Mouse (Mus musculus) embryo, embryonic 11 days (tissue): ENCODE measurements around the gene Nup35.

ENCODE experiments used
- DNase-seq: peaks from one replicate; pipeline ENCODE4 v3.0.0-alpha.2; 2015

Gene Nup35

DNA sequence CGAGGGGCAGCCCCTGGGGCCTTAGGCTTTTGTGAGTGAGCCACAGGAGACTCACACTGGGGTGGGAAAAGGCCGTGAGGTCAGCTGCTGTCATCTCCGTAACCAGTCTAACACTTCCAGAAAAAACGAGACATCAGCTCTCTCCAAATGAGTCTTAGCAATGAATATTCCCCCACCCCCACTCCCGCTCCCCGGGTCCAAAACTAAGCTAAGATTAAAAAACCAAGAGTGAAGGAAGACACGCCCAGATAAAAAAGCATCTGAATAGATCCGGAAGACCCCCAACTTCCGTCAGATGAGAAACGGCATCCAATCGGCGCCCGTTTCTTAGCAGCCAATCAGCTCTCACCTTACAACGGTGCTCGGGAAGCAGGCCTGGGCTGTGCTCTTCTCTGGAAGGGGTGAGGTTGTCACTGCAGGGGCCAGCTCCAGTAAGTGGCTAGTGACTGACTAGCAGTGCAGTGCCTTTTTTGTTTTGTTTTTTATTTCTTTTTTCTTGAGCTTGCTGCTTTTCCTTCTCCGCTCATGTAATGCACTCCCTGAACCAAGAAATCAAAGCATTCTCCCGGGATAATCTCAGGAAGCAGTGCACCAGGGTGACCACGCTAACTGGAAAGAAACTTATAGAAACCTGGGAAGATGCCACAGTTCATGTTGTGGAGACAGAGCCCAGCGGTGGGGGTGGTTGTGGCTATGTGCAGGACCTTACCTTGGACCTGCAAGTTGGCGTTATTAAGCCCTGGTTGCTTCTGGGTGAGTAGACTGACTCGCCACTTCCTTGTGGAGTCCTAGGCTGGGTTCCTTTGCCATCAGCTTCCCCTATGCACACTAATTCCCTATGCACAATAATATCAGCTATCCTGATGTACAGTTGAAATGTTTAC is at the start of gene Nup35, which contains the start of gene Dusp19:
TSS of gene Nup35 (plus strand) at position 383 of the 884 bp plus-strand sequence.
TSS of gene Dusp19 (plus strand) at position 192 of the 884 bp plus-strand sequence.
- DNase-seq = peak; percentile 94

DNA sequence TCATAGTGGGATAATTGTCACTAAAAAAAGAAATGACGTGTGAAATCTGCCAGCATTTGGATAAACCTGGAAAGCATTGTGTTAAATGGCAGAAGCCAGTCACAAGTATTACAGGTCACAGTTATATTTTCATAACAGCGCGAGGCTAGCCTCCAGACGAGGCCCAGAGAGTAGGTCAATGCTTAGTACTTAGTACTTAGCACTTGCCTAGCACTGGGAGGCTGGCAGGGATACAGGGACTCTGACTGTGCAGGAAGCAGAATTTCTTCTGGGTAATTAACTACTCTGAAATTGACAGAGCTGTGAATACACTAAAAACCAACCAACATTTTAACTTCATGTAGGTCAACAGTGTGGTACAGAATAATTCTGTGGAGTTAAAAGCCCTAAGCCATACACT is 49.6 kb upstream of the Nup35 start:
- DNase-seq = no peak

DNA sequence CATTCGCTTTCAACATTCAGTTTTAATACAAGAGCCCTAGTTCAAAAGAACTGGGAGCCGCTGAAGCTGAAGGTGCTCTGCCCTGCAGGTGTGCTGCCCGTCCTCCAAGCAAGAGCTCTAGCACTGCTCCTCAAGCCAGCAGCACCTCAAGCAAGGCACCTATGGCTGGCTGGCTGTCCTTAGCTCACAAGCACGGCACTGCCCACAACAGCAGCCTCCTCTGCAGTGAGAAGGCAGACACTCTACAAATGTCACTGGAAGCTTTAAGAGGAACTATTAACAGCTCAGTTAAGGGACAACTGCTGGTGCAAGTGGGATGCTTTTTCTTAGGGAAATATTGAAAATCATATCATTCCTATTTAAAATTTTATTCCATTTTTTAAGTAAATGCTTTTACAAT is 46.4 kb upstream of the Nup35 start:
- no peak for DNase-seq

DNA sequence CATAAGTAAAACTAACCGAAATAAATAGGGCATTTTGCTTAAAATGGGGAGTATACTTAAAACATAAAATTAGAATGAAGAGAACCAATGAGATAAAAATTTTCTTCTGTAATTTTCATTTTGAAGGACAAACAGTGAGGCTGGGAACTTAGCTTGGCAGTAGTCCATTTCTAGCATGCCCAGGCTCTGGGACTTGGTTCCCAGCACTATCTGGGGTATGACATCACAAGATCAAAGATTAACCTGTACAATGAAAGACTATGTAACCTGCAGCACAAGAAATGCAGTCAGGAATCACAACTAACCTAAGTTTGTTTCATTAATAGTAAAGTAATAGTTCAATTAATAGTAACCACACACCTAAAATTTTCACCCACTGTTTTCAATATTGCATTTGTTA is 39.8 kb upstream of the Nup35 start:
- DNase-seq = no peak

- no peak for DNase-seq
Measured at GRCm38 (mm10) chr2:80579253-80579891, 37.7 kb upstream of the Nup35 start.

DNA sequence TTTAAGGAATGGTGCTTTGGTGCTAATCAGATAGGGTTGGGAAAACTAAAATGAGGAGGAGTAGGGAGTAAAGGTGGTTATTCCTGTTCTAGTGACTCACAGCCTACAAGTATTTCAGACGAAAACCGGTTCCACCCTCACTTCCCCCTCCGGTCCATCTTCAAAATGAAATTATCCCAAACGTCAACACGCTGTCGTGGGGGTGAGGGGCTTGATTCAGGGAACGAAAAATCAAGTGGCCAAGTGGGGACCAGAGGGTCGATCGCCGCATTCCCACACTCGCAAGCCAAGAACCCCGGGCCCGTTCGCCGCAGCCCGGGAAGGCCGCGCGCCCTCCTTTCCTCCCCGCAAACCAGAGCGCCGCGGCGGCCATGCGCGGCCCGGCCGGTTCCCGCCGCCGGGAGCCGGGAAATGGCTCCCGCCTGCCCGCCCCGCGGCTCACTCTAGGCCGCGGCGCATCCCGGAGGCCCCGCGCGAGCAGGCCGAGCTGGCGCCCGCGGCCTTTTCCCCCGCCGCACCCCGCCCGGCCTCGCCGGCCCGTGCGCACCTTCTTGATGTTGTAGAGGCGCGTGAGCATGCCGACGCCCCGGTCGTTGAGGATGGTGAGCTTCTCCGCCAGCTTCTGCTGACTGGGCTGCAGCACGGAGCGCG is 36.6 kb upstream of the Nup35 start:
- peak; percentile 67 for DNase-seq

DNA sequence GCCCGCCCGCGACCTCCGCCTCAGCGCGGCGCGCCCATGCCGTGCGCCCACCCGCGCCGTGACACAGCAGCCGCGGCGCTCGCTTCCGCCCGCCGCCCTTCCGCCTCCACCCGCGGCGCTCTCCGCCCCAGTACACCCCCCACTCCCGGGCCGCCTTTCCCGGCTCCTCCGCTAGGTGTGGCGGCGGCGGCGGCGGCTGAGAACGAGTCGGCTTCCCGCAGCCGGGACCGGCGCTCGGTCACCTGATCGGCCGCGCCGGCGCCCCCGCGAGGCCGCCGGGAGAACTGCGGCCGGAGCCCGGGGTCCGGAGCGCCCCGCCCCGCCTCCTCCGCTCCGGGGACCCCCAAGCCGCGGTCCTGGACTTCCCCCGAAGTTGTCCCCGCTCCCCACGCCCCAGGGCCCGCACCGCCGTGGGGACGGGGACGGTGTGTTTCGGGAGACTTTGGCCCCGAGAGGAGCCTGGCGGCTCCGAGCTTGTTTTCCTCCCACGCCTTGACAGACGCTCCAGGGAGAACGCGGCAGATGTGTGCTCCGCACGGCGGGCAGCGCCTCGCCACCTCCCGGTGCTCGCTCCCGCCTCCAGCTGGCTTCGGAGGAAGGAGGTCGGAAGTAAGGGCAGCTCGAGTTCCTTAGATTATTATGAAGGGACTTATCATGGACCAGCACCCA is 35.9 kb upstream of the Nup35 start, which contains the start of gene Nckap1:
TSS of gene Nckap1 (minus strand) at position 338 of the 669 bp plus-strand sequence.
- DNase-seq = peak; percentile 91

- DNase-seq = no peak
Measured at GRCm38 (mm10) chr2:80582356-80582755, 34.7 kb upstream of the Nup35 start.

DNA sequence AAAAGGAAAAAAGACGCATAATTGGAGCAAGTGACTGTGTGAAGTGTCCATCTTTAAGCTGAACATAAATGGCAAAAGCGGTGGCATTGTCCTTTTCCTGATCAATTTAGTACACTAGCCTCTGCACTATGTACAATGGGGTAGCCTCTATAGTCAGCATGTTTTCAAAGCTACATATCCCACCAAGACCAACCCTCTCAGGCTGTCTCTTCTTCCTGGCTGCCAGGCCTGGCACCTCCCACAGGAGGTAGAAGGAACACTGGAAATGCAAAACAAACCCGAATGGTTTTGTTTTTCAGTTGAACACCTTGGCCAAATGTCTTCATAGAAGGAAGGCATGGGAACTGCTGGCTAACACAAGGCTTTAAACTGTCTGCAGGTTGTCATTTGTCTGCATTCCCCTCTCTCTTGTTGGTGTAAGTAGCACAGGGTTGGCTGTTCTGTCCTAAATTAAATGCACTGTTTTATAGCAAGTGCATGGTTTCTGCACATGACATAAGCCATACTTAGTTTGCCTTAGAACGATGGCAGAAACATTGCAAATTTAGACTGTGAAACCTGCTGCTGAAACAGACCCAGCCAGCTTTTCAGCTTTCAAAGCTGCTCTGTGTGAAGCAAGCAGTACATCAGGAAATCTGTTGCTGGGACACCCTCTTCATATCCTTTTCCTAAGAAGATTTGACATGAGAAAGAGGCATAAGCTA is 22.7 kb upstream of the Nup35 start:
- no peak for DNase-seq

DNA sequence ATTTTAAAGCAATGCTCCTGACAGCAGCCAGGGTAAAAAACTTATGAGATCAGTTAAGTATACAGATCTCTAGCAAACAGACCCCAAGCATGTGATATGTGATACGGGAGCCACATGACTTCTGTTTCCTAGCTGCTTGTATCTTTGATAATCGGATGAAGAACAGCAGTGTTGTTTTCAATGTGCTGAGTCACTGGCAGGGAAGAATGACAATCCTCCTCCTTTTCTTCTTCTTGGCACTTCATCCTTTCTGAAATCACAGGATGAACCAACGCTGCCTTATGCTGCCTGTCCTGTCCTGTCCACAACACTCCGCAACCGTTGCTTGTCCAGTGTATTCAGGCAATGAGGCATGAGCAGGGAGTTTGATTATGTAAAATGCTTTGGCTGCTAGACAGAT is 20.1 kb upstream of the Nup35 start:
- no peak for DNase-seq

GRCm38 (mm10) chr2:80599850-80600249 is 17.2 kb upstream of the Nup35 start:
- DNase-seq = no peak

- DNase-seq = no peak
Measured at GRCm38 (mm10) chr2:80600611-80601010, 16.4 kb upstream of the Nup35 start.

- no peak for DNase-seq
Measured at GRCm38 (mm10) chr2:80602756-80603155, 14.3 kb upstream of the Nup35 start.

GRCm38 (mm10) chr2:80603771-80604426 is 13.1 kb upstream of the Nup35 start:
- DNase-seq = no peak

- DNase-seq = no peak
Measured at GRCm38 (mm10) chr2:80612286-80612685, 4.8 kb upstream of the Nup35 start.

DNA sequence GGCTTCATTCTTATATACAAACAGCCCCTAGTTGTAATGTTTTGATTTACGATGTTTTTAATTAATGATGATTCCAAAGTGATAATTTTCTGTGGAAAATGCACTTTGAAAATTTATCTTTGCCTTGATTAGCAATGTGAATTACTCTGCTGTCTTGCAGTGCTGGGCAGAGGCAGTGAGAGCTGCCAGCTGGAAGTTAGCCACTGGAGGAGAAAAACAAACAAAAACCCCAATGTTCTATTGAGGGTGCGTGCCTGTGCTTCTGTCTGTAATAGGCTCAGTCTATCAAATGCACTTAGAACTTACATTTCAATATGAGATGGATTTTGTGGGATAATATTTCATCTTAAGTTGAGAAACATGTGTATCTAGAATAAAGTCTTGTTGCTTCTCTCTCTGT is 4.2 kb upstream of the Nup35 start:
- DNase-seq = no peak

DNA sequence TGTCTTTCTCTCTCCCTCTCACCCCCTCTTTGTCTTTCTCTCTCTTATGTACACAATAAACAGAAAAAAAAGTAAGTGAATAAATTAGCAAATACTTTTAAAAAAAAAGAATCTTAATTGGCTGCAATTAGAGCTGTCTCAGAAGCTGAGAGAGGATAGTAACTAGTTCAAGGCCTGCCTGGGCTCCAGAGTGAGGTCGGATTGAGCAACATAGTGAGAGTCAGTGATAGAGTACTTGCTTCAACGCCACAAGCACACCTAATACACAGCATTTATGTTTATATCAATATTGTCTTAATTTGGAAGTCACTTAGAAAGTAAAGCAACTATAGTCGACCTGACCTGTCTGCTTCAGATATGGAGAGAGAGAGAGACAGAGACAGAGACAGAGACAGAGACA is 2.0 kb downstream of the Nup35 start:
- DNase-seq = no peak

GRCm38 (mm10) chr2:80621921-80622320 is 4.9 kb downstream of the Nup35 start:
- DNase-seq = no peak

DNA sequence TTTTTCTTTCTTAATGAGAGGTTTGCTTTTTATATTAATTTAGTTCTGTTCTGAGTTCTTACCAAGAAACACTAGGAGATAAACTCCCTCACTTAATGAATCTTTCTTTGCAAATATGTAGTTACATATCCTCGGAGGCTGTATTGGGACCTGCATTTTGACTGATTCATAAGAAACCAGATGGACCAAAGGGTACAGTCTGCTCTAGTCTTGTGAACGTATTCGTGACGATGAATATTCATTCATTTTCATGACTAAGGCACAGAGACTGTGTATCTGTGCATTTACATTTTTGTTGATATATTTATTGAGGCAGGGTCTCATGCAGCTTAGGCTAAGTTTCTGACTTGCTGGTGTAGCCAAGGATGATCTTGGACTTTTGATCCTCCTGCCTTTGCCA is 7.5 kb downstream of the Nup35 start:
- no peak for DNase-seq

DNA sequence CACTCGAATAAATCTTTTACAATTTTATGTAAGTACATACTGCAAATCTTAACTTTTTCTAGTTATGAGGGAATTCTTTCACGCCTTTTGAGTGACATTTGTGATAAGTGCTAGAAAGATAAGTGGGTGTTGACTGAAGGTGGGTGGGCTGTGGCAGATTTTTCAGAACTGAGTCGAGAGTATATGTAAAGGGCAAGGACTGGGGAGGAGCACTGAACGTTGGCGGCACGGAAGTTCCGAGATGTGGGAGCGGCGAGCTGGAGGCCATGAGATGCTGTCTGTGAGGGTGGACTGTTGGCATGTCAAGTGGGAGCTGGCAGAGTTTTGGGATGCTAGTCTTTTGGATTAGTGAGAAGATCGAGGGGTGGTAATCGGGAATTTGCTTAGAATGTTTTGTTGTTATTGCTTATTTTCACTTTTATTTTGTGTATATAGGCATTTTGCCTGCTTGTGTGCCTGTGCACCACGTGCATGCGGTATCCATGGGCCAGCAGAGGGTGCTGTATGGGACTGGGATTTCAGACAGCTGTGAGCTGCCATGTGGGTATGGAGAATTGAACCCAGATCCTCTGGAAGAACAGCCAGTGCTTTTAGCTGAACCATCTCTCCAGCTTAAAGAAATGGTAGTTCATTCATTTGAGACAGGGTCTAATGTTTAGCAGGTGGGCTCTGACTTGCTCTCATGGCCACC is 15.4 kb downstream of the Nup35 start:
- DNase-seq = no peak
